Mouse (Mus musculus): ENCODE results near the gene Kif5c. TPM values are rescaled to one million over a fixed set of nuclear protein-coding genes. Genes with fewer than 3 reads are reported as not detected.

Gene Kif5c
- polyA plus RNA-seq, 1 experiment: 19.0 TPM

DNA sequence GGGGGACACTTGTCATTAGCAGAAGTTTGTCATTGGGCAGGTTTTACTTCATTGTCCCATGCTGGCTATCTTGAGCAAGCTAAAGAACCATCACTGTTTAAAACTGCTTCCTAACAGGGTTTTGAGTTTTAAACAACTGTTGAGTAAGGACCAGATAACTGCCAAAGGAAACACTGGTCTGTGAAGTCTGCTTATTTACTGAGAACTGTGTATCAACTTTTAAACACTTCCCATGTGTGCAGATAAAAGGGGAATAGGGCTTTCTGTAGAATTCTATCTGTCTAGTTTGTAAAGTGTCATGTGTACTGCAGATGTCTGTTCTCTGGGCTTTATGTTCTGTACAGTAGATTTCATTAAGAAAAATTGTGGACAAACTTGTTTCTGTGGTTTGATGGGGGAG is 155.1 kb downstream of the Kif5c start:
- Histone ChIP-seq H3K27me3 (ENCODE audit: control insufficient read depth, insufficient read depth, low read length) (no peaks in the 10 kb centered on the region), H3K27ac (ENCODE audit: control insufficient read depth, insufficient read depth, low read depth, low read length) (no peak overlapping the region), H3K4me1 (ENCODE audit: control insufficient read depth, insufficient read depth, low read length) (no peaks in the 10 kb centered on the region), H3K36me3 (ENCODE audit: control insufficient read depth, insufficient read depth, low read length) (no peaks in the 10 kb centered on the region), H3K4me3 (ENCODE audit: control insufficient read depth, low read depth, low read length) (no peak overlapping the region)
- TF ChIP-seq POLR2A (IDR thresholded peaks at IDR 0.05; ENCODE audit: control insufficient read depth, low read depth, low read length) (no peak), CTCF (IDR thresholded peaks at IDR 0.05; ENCODE audit: control insufficient read depth, insufficient read depth, insufficient replicate concordance, low read depth, low read length) (no peak)

GRCm38 (mm10) chr2:49775187-49775586 is 156.1 kb downstream of the Kif5c start:
- Histone ChIP-seq H3K27ac (ENCODE audit: control insufficient read depth, insufficient read depth, low read depth, low read length) (no peak overlapping the region), H3K4me1 (ENCODE audit: control insufficient read depth, insufficient read depth, low read length) (no peaks in the 10 kb centered on the region), H3K36me3 (ENCODE audit: control insufficient read depth, insufficient read depth, low read length) (no peaks in the 10 kb centered on the region), H3K4me3 (ENCODE audit: control insufficient read depth, low read depth, low read length) (no peak overlapping the region), H3K27me3 (ENCODE audit: control insufficient read depth, insufficient read depth, low read length) (no peaks in the 10 kb centered on the region)
- TF ChIP-seq POLR2A (IDR thresholded peaks at IDR 0.05; ENCODE audit: control insufficient read depth, low read depth, low read length): no peak

- H3K27ac ChIP-seq (ENCODE audit: control insufficient read depth, insufficient read depth, low read depth, low read length): no peak overlapping the region
- no peak for TF ChIP-seq POLR2A (IDR thresholded peaks at IDR 0.05; ENCODE audit: control insufficient read depth, low read depth, low read length)
- TF ChIP-seq CTCF (IDR thresholded peaks at IDR 0.05; ENCODE audit: control insufficient read depth, insufficient read depth, insufficient replicate concordance, low read depth, low read length): no peak
- no peak overlapping the region for H3K4me3 ChIP-seq (ENCODE audit: control insufficient read depth, low read depth, low read length)
- no peaks in the 10 kb centered on the region for H3K36me3 ChIP-seq (ENCODE audit: control insufficient read depth, insufficient read depth, low read length)
- no peaks in the 10 kb centered on the region for H3K4me1 ChIP-seq (ENCODE audit: control insufficient read depth, insufficient read depth, low read length)
- H3K27me3 ChIP-seq (ENCODE audit: control insufficient read depth, insufficient read depth, low read length): no peaks in the 10 kb centered on the region
Measured at GRCm38 (mm10) chr2:49775735-49776134, 156.6 kb downstream of the Kif5c start.

DNA sequence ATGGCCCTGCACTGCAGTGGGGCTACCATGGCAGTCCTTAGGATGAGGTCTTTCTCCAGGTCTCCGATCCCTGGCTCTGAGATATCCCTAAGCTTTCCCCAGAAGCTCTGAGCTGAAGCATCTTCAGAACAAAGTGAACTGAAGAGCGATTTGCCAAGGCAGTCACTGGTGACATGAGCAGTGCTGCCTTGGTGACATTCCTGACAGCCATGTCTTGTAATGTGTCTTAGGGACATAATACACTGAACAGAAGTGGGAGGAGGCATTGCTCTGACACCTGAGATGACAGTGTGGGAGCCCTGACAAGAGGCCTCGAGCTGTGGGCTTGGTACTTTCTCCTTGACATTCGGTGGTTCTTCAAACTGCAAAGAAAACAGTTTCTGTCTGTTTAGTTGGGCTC is 157.3 kb downstream of the Kif5c start:
- no peaks in the 10 kb centered on the region for H3K4me1 ChIP-seq (ENCODE audit: control insufficient read depth, insufficient read depth, low read length)
- H3K27ac ChIP-seq (ENCODE audit: control insufficient read depth, insufficient read depth, low read depth, low read length): no peak overlapping the region
- no peak for TF ChIP-seq POLR2A (IDR thresholded peaks at IDR 0.05; ENCODE audit: control insufficient read depth, low read depth, low read length)
- no peak for TF ChIP-seq CTCF (IDR thresholded peaks at IDR 0.05; ENCODE audit: control insufficient read depth, insufficient read depth, insufficient replicate concordance, low read depth, low read length)
- H3K36me3 ChIP-seq (ENCODE audit: control insufficient read depth, insufficient read depth, low read length): no peaks in the 10 kb centered on the region
- no peaks in the 10 kb centered on the region for H3K27me3 ChIP-seq (ENCODE audit: control insufficient read depth, insufficient read depth, low read length)
- no peak overlapping the region for H3K4me3 ChIP-seq (ENCODE audit: control insufficient read depth, low read depth, low read length)

GRCm38 (mm10) chr2:49787376-49788050 is 168.4 kb downstream of the Kif5c start, which contains the start of gene Lypd6b:
Gene Lypd6b (plus strand): TSS chr2:49787688.
- Histone ChIP-seq H3K4me1 (ENCODE audit: control insufficient read depth, insufficient read depth, low read length) (peaks cover 9% of the 10 kb centered on the region), H3K27me3 (ENCODE audit: control insufficient read depth, insufficient read depth, low read length) (peaks cover 7% of the 10 kb centered on the region), H3K36me3 (ENCODE audit: control insufficient read depth, insufficient read depth, low read length) (no peaks in the 10 kb centered on the region), H3K4me3 (ENCODE audit: control insufficient read depth, low read depth, low read length) (peak within 1 kb of the TSS; percentile 60), H3K27ac (ENCODE audit: control insufficient read depth, insufficient read depth, low read depth, low read length) (no peak within 1 kb of the TSS)
- TF ChIP-seq CTCF (IDR thresholded peaks at IDR 0.05; ENCODE audit: control insufficient read depth, insufficient read depth, insufficient replicate concordance, low read depth, low read length) (no peak), POLR2A (IDR thresholded peaks at IDR 0.05; ENCODE audit: control insufficient read depth, low read depth, low read length) (no peak)

DNA sequence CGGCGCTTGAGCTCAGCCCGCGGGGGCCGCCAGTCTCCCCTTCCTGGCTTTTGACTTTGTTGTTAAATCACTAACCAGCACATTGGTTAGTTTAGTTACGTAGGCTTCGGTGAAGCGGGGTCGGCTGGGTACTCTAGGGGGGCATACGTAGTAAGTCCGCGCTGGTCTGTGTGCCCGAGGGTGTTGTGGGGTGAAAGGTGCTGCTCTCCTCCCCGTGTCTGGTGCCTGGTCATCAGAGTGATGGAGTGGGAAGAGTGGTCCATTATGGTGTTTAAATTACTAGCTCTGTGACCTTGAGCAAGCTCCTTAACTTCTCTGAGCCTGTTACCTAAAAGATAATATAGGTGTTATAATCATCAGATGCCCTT is 168.9 kb downstream of the Kif5c start:
- TF ChIP-seq CTCF (IDR thresholded peaks at IDR 0.05; ENCODE audit: control insufficient read depth, insufficient read depth, insufficient replicate concordance, low read depth, low read length): no peak
- peak overlapping the region; percentile 60 for H3K4me3 ChIP-seq (ENCODE audit: control insufficient read depth, low read depth, low read length)
- H3K27me3 ChIP-seq (ENCODE audit: control insufficient read depth, insufficient read depth, low read length): peaks cover 7% of the 10 kb centered on the region
- no peak overlapping the region for H3K27ac ChIP-seq (ENCODE audit: control insufficient read depth, insufficient read depth, low read depth, low read length)
- H3K36me3 ChIP-seq (ENCODE audit: control insufficient read depth, insufficient read depth, low read length): no peaks in the 10 kb centered on the region
- H3K4me1 ChIP-seq (ENCODE audit: control insufficient read depth, insufficient read depth, low read length): peaks cover 9% of the 10 kb centered on the region

DNA sequence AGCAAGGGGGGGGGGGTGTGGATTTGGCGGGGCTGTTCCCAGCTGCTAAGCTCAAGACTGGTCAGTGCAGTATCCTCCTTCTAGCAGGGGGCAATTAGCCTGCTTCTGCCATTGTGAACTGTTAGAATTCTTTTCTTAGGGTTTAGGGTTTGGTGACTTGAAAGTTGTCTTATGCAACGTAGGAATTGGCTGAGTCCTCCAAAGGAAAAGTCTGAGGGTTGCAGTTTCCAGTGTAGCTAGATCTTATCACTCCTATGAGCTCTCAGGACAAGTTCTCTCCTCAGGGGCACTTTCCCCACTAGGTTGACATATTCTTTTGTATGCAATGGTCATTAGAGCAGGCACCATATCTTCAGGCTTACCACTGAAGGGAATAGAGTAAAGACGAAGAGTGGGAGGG is 169.5 kb downstream of the Kif5c start:
- H3K4me1 ChIP-seq (ENCODE audit: control insufficient read depth, insufficient read depth, low read length): peaks cover 9% of the 10 kb centered on the region
- H3K36me3 ChIP-seq (ENCODE audit: control insufficient read depth, insufficient read depth, low read length): no peaks in the 10 kb centered on the region
- peaks cover 7% of the 10 kb centered on the region for H3K27me3 ChIP-seq (ENCODE audit: control insufficient read depth, insufficient read depth, low read length)
- TF ChIP-seq CTCF (IDR thresholded peaks at IDR 0.05; ENCODE audit: control insufficient read depth, insufficient read depth, insufficient replicate concordance, low read depth, low read length): no peak
- TF ChIP-seq POLR2A (IDR thresholded peaks at IDR 0.05; ENCODE audit: control insufficient read depth, low read depth, low read length): no peak
- H3K27ac ChIP-seq (ENCODE audit: control insufficient read depth, insufficient read depth, low read depth, low read length): no peak overlapping the region
- no peak overlapping the region for H3K4me3 ChIP-seq (ENCODE audit: control insufficient read depth, low read depth, low read length)

- H3K4me3 ChIP-seq (ENCODE audit: control insufficient read depth, low read depth, low read length): no peak overlapping the region
Measured at GRCm38 (mm10) chr2:49789078-49789477, 170.0 kb downstream of the Kif5c start.

More at GRCm38 (mm10) chr2:49789078-49789477, 170.0 kb downstream of the Kif5c start:
- Histone ChIP-seq H3K36me3 (ENCODE audit: control insufficient read depth, insufficient read depth, low read length) (no peaks in the 10 kb centered on the region), H3K4me1 (ENCODE audit: control insufficient read depth, insufficient read depth, low read length) (peaks cover 9% of the 10 kb centered on the region), H3K27ac (ENCODE audit: control insufficient read depth, insufficient read depth, low read depth, low read length) (no peak overlapping the region), H3K27me3 (ENCODE audit: control insufficient read depth, insufficient read depth, low read length) (peaks cover 7% of the 10 kb centered on the region)
- TF ChIP-seq CTCF (IDR thresholded peaks at IDR 0.05; ENCODE audit: control insufficient read depth, insufficient read depth, insufficient replicate concordance, low read depth, low read length) (no peak), POLR2A (IDR thresholded peaks at IDR 0.05; ENCODE audit: control insufficient read depth, low read depth, low read length) (no peak)

All from testis, adult 2 months (tissue).